Mouse (Mus musculus): ENCODE measurements around the gene Plekha5. TPM values are rescaled to one million over a fixed set of nuclear protein-coding genes. Genes with fewer than 3 reads are reported as not detected.

The Plekha5 gene
- polyA plus RNA-seq, 1 experiment = not detected

- Histone ChIP-seq H3K27ac (ENCODE audit: insufficient read depth, low read depth, low read length) (peak overlapping the region; percentile 41; the same call in 1 of the 2 replicates), H3K4me3 (ENCODE audit: insufficient read depth, low read depth, low read length) (no peak overlapping the region), H3K4me1 (ENCODE audit: control insufficient read depth, insufficient read depth, low read length) (peaks cover 31% of the 10 kb centered on the region)
- WGBS = 30% methylated on average over 5 of the region's 5 CpGs
- TF ChIP-seq CTCF (IDR thresholded peaks at IDR 0.05; ENCODE audit: insufficient read depth, low read depth, low read length) (no peak), POLR2A (IDR thresholded peaks at IDR 0.05; ENCODE audit: insufficient read depth, low read depth, low read length) (no peak)
Observed at GRCm38 (mm10) chr6:140478943-140479342, 55.1 kb downstream of the Plekha5 start.

GRCm38 (mm10) chr6:140480425-140481081 is 56.7 kb downstream of the Plekha5 start:
- no peak for TF ChIP-seq POLR2A (IDR thresholded peaks at IDR 0.05; ENCODE audit: insufficient read depth, low read depth, low read length)
- no peak for TF ChIP-seq CTCF (IDR thresholded peaks at IDR 0.05; ENCODE audit: insufficient read depth, low read depth, low read length)
- 78% methylated on average over 10 of the region's 10 CpGs for WGBS
- no peak overlapping the region for H3K27ac ChIP-seq (ENCODE audit: insufficient read depth, low read depth, low read length)

GRCm38 (mm10) chr6:140481701-140482460 is 58.0 kb downstream of the Plekha5 start:
- WGBS = 40% methylated on average over 7 of the region's 7 CpGs
- Histone ChIP-seq H3K4me3 (ENCODE audit: insufficient read depth, low read depth, low read length) (no peak overlapping the region), H3K27ac (ENCODE audit: insufficient read depth, low read depth, low read length) (peak overlapping the region; percentile 64; the same call in 1 of the 2 replicates), H3K4me1 (ENCODE audit: control insufficient read depth, insufficient read depth, low read length) (peaks cover 30% of the 10 kb centered on the region)
- no peak for TF ChIP-seq CTCF (IDR thresholded peaks at IDR 0.05; ENCODE audit: insufficient read depth, low read depth, low read length)
- no peak for TF ChIP-seq POLR2A (IDR thresholded peaks at IDR 0.05; ENCODE audit: insufficient read depth, low read depth, low read length)

More at GRCm38 (mm10) chr6:140480425-140481081, 56.7 kb downstream of the Plekha5 start:
- Histone ChIP-seq H3K4me3 (ENCODE audit: insufficient read depth, low read depth, low read length) (no peak overlapping the region), H3K4me1 (ENCODE audit: control insufficient read depth, insufficient read depth, low read length) (peaks cover 34% of the 10 kb centered on the region)

GRCm38 (mm10) chr6:140484170-140484569 is 60.3 kb downstream of the Plekha5 start:
- H3K27ac ChIP-seq (ENCODE audit: insufficient read depth, low read depth, low read length) = peak overlapping the region; percentile 95
- H3K4me3 ChIP-seq (ENCODE audit: insufficient read depth, low read depth, low read length) = no peak overlapping the region
- peaks cover 30% of the 10 kb centered on the region for H3K4me1 ChIP-seq (ENCODE audit: control insufficient read depth, insufficient read depth, low read length)
- WGBS = 27% methylated on average over 9 of the region's 9 CpGs
- TF ChIP-seq POLR2A (IDR thresholded peaks at IDR 0.05; ENCODE audit: insufficient read depth, low read depth, low read length) (no peak), CTCF (IDR thresholded peaks at IDR 0.05; ENCODE audit: insufficient read depth, low read depth, low read length) (no peak)

- no peak overlapping the region for H3K4me3 ChIP-seq (ENCODE audit: insufficient read depth, low read depth, low read length)
- H3K4me1 ChIP-seq (ENCODE audit: control insufficient read depth, insufficient read depth, low read length) = peaks cover 29% of the 10 kb centered on the region
- 79% methylated on average over 6 of the region's 6 CpGs for WGBS
- no peak overlapping the region for H3K27ac ChIP-seq (ENCODE audit: insufficient read depth, low read depth, low read length)
- TF ChIP-seq POLR2A (IDR thresholded peaks at IDR 0.05; ENCODE audit: insufficient read depth, low read depth, low read length) = no peak
- no peak for TF ChIP-seq CTCF (IDR thresholded peaks at IDR 0.05; ENCODE audit: insufficient read depth, low read depth, low read length)
Observed at GRCm38 (mm10) chr6:140485636-140486035, 61.8 kb downstream of the Plekha5 start.

GRCm38 (mm10) chr6:140486685-140487084 is 62.8 kb downstream of the Plekha5 start:
- 88% methylated on average over 5 of the region's 5 CpGs for WGBS
- H3K4me3 ChIP-seq (ENCODE audit: insufficient read depth, low read depth, low read length) = no peak overlapping the region

GRCm38 (mm10) chr6:140487489-140487888 is 63.6 kb downstream of the Plekha5 start:
- H3K27ac ChIP-seq (ENCODE audit: insufficient read depth, low read depth, low read length) = peak overlapping the region; percentile 52

More at GRCm38 (mm10) chr6:140486685-140487084, 62.8 kb downstream of the Plekha5 start:
- Histone ChIP-seq H3K27ac (ENCODE audit: insufficient read depth, low read depth, low read length) (no peak overlapping the region), H3K4me1 (ENCODE audit: control insufficient read depth, insufficient read depth, low read length) (peaks cover 27% of the 10 kb centered on the region)
- TF ChIP-seq POLR2A (IDR thresholded peaks at IDR 0.05; ENCODE audit: insufficient read depth, low read depth, low read length) = no peak
- no peak for TF ChIP-seq CTCF (IDR thresholded peaks at IDR 0.05; ENCODE audit: insufficient read depth, low read depth, low read length)

GRCm38 (mm10) chr6:140488673-140489072 is 64.8 kb downstream of the Plekha5 start:
- H3K4me3 ChIP-seq (ENCODE audit: insufficient read depth, low read depth, low read length) = no peak overlapping the region
- 88% methylated on average over 3 of the region's 3 CpGs for WGBS
- peak overlapping the region; percentile 58; the same call in 1 of the 2 replicates for H3K27ac ChIP-seq (ENCODE audit: insufficient read depth, low read depth, low read length)
- H3K4me1 ChIP-seq (ENCODE audit: control insufficient read depth, insufficient read depth, low read length) = peaks cover 22% of the 10 kb centered on the region
- TF ChIP-seq POLR2A (IDR thresholded peaks at IDR 0.05; ENCODE audit: insufficient read depth, low read depth, low read length) (no peak), CTCF (IDR thresholded peaks at IDR 0.05; ENCODE audit: insufficient read depth, low read depth, low read length) (no peak)

More at GRCm38 (mm10) chr6:140487489-140487888, 63.6 kb downstream of the Plekha5 start:
- 66% methylated on average over 6 of the region's 6 CpGs for WGBS
- TF ChIP-seq POLR2A (IDR thresholded peaks at IDR 0.05; ENCODE audit: insufficient read depth, low read depth, low read length) = no peak
- TF ChIP-seq CTCF (IDR thresholded peaks at IDR 0.05; ENCODE audit: insufficient read depth, low read depth, low read length) = no peak
- Histone ChIP-seq H3K4me3 (ENCODE audit: insufficient read depth, low read depth, low read length) (no peak overlapping the region), H3K4me1 (ENCODE audit: control insufficient read depth, insufficient read depth, low read length) (peaks cover 23% of the 10 kb centered on the region)

GRCm38 (mm10) chr6:140489570-140489969 is 65.7 kb downstream of the Plekha5 start:
- H3K27ac ChIP-seq (ENCODE audit: insufficient read depth, low read depth, low read length) = no peak overlapping the region

More at GRCm38 (mm10) chr6:140489570-140489969, 65.7 kb downstream of the Plekha5 start:
- H3K4me1 ChIP-seq (ENCODE audit: control insufficient read depth, insufficient read depth, low read length) = peaks cover 14% of the 10 kb centered on the region
- H3K4me3 ChIP-seq (ENCODE audit: insufficient read depth, low read depth, low read length) = no peak overlapping the region
- TF ChIP-seq CTCF (IDR thresholded peaks at IDR 0.05; ENCODE audit: insufficient read depth, low read depth, low read length) (no peak), POLR2A (IDR thresholded peaks at IDR 0.05; ENCODE audit: insufficient read depth, low read depth, low read length) (no peak)

Data from olfactory bulb, adult 2 months (tissue).